Comparison of ENCODE assay signal across 26 mouse cellular contexts in genomic region chr12:117834652-117835051, GRCm38 (mm10). TPM values are rescaled to one million over a fixed set of nuclear protein-coding genes. Genes with fewer than 3 reads are reported as not detected.
DNase-seq lines count a peak whose midpoint lies in the region; ATAC-seq and TF ChIP-seq lines count a peak whose summit lies in the region.
"Had no signal": no experiment of that assay in that cellular context is flagged by ENCODE, and none has a peak within 500 bp of the region (broad histone marks: within the 10 kb centered on the region; RNA-seq: fewer than 3 reads in every experiment).

No protein-coding gene starts in this region.

- H3K4me3 ChIP-seq in ES-Bruce4 (ENCODE audit: low read depth, low read length) = no peak overlapping the region
- H3K4me3 ChIP-seq in stomach, postnatal 0 days (ENCODE audit: low read depth, low read length) = no peak overlapping the region
- H3K4me3 ChIP-seq in limb, embryonic 10.5 days = no peak overlapping the region
- H3K4me3 ChIP-seq in forebrain, postnatal 0 days (ENCODE audit: low read depth, low read length) = no peak overlapping the region
- H3K4me3 ChIP-seq: embryonic facial prominence, embryonic 13.5 days; forebrain, embryonic 10.5 days; hindbrain, embryonic 13.5 days; limb, embryonic 12.5 days; megakaryocyte, embryonic 14.5 days; midbrain, embryonic 13.5 days had no signal

- no peak for TF ChIP-seq EP300 in ES-Bruce4 (IDR thresholded peaks at IDR 0.05; ENCODE audit: insufficient read depth, low read depth, low read length)
- TF ChIP-seq EP300 in stomach, postnatal 0 days (optimal IDR thresholded peaks at IDR 0.05) = no peak

- peak; percentile 17 for DNase-seq in thymus, postnatal 14 days
- no peak for DNase-seq in thymus, postnatal 10 days (ENCODE audit: low spot score in 2 of 2)
- peak; percentile 28 for DNase-seq in ZHBTc4 (ENCODE audit: low read depth, low spot score)
- no peak for DNase-seq in stomach, postnatal 0 days (ENCODE audit: low spot score)
- DNase-seq in limb, embryonic 10.5 days (ENCODE audit: low spot score) = no peak
- DNase-seq in forebrain, postnatal 0 days = no peak
- DNase-seq: B cell, adult 2 months; cerebellum, adult 9-10 months; gastrocnemius, postnatal 14 days; heart, postnatal 36 days; kidney, adult 9 months; kidney, postnatal 10 days; layer of hippocampus, adult 9-11 months; lung, postnatal 36 days; right cerebral cortex, postnatal 14 days had no signal

- H3K27ac ChIP-seq in ES-Bruce4 (ENCODE audit: insufficient read depth, low read length) = no peak overlapping the region
- H3K27ac ChIP-seq in stomach, postnatal 0 days (replicated peaks) = no peak overlapping the region
- no peak overlapping the region for H3K27ac ChIP-seq in limb, embryonic 10.5 days
- H3K27ac ChIP-seq in forebrain, postnatal 0 days (ENCODE audit: low read depth, low read length) = no peak overlapping the region
- H3K27ac ChIP-seq: embryonic facial prominence, embryonic 13.5 days; forebrain, embryonic 10.5 days; hindbrain, embryonic 13.5 days; limb, embryonic 12.5 days; midbrain, embryonic 13.5 days had no signal

- H3K9me3 ChIP-seq in ES-Bruce4 (replicated peaks; ENCODE audit: control insufficient read depth, insufficient read depth, low read length, poor library complexity, severe bottlenecking) = no peaks in the 10 kb centered on the region
- no peaks in the 10 kb centered on the region for H3K9me3 ChIP-seq in stomach, postnatal 0 days (ENCODE audit: control insufficient read depth, low read length)
- no peaks in the 10 kb centered on the region for H3K9me3 ChIP-seq in limb, embryonic 10.5 days (replicated peaks)
- H3K9me3 ChIP-seq in forebrain, postnatal 0 days (ENCODE audit: low read length) = no peaks in the 10 kb centered on the region
- H3K9me3 ChIP-seq: embryonic facial prominence, embryonic 13.5 days; forebrain, embryonic 10.5 days; hindbrain, embryonic 13.5 days; limb, embryonic 12.5 days; megakaryocyte, embryonic 14.5 days; midbrain, embryonic 13.5 days had no signal

- H3K4me2 ChIP-seq in stomach, postnatal 0 days (replicated peaks; ENCODE audit: low read depth) = no peak overlapping the region
- H3K4me2 ChIP-seq in forebrain, postnatal 0 days (ENCODE audit: low read depth) = no peak overlapping the region
- H3K4me2 ChIP-seq: embryonic facial prominence, embryonic 13.5 days; heart, embryonic 11.5 days; hindbrain, embryonic 13.5 days; limb, embryonic 12.5 days; midbrain, embryonic 13.5 days had no signal

- H3K36me3 ChIP-seq in ES-Bruce4 (ENCODE audit: control insufficient read depth, insufficient read depth, low read length, poor library complexity, severe bottlenecking) = no peaks in the 10 kb centered on the region
- no peaks in the 10 kb centered on the region for H3K36me3 ChIP-seq in stomach, postnatal 0 days (ENCODE audit: control insufficient read depth, insufficient read depth, low read length)
- no peaks in the 10 kb centered on the region for H3K36me3 ChIP-seq in limb, embryonic 10.5 days
- no peaks in the 10 kb centered on the region for H3K36me3 ChIP-seq in forebrain, postnatal 0 days (ENCODE audit: insufficient read depth)
- H3K36me3 ChIP-seq: embryonic facial prominence, embryonic 13.5 days; forebrain, embryonic 10.5 days; hindbrain, embryonic 13.5 days; limb, embryonic 12.5 days; midbrain, embryonic 13.5 days had no signal

- TF ChIP-seq POLR2A in ES-Bruce4 (IDR thresholded peaks at IDR 0.05; ENCODE audit: insufficient read depth, low read length) = no peak

- no peak overlapping the region for H3K9ac ChIP-seq in ES-Bruce4 (ENCODE audit: low read depth, poor library complexity, severe bottlenecking)
- no peak overlapping the region for H3K9ac ChIP-seq in stomach, postnatal 0 days (ENCODE audit: low read length)
- no peak overlapping the region for H3K9ac ChIP-seq in forebrain, postnatal 0 days
- H3K9ac ChIP-seq: embryonic facial prominence, embryonic 13.5 days; hindbrain, embryonic 13.5 days; limb, embryonic 12.5 days; midbrain, embryonic 13.5 days had no signal

- no peaks in the 10 kb centered on the region for H3K4me1 ChIP-seq in ES-Bruce4 (ENCODE audit: control insufficient read depth, insufficient read depth, low read length)
- H3K4me1 ChIP-seq in stomach, postnatal 0 days (replicated peaks; ENCODE audit: control insufficient read depth, insufficient read depth) = no peaks in the 10 kb centered on the region
- H3K4me1 ChIP-seq in limb, embryonic 10.5 days = no peaks in the 10 kb centered on the region
- no peaks in the 10 kb centered on the region for H3K4me1 ChIP-seq in forebrain, postnatal 0 days (ENCODE audit: insufficient read depth)
- H3K4me1 ChIP-seq: forebrain, embryonic 10.5 days; hindbrain, embryonic 13.5 days; limb, embryonic 12.5 days; midbrain, embryonic 13.5 days had no signal

- ATAC-seq in stomach, postnatal 0 days (ENCODE audit: low FRiP score, low TSS enrichment) = no peak
- ATAC-seq in forebrain, postnatal 0 days = no peak
- ATAC-seq: activated CD4-positive, CD25-positive, alpha-beta regulatory T cell, adult 4 months; forebrain, embryonic 16.5 days; intestine, postnatal 0 days; midbrain, embryonic 13.5 days had no signal

- peak; percentile 14 for TF ChIP-seq CTCF in ES-Bruce4 (IDR thresholded peaks at IDR 0.05; ENCODE audit: low read depth, low read length)
- TF ChIP-seq CTCF in stomach, postnatal 0 days (IDR thresholded peaks at IDR 0.05; ENCODE audit: low read depth) = peak; percentile 10; the same call in 1 of the 2 replicates
- TF ChIP-seq CTCF in forebrain, postnatal 0 days (IDR thresholded peaks at IDR 0.05; ENCODE audit: low read depth) = no peak

- WGBS in stomach, postnatal 0 days = 81% methylated on average over 2 of the region's 2 CpGs
- WGBS in limb, embryonic 10.5 days = 78% methylated on average over 2 of the region's 2 CpGs
- WGBS in forebrain, postnatal 0 days = 85% methylated on average over 2 of the region's 2 CpGs

- H3K27me3 ChIP-seq in ES-Bruce4 (ENCODE audit: control insufficient read depth, insufficient read depth, low read length, poor library complexity, severe bottlenecking) = no peaks in the 10 kb centered on the region
- no peaks in the 10 kb centered on the region for H3K27me3 ChIP-seq in stomach, postnatal 0 days (ENCODE audit: control insufficient read depth, insufficient read depth, low read length)
- no peaks in the 10 kb centered on the region for H3K27me3 ChIP-seq in limb, embryonic 10.5 days (ENCODE audit: low read depth, poor library complexity, severe bottlenecking)
- H3K27me3 ChIP-seq in forebrain, postnatal 0 days (ENCODE audit: insufficient read depth, low read length) = no peaks in the 10 kb centered on the region
- H3K27me3 ChIP-seq: embryonic facial prominence, embryonic 13.5 days; limb, embryonic 12.5 days had no signal

RNA-seq across cellular contexts. Expression of gene Cdca7l, which starts 30.6 kb away (rescaled TPM):
- polyA plus RNA-seq in ES-Bruce4 (2011; ENCODE audit: insufficient read depth, insufficient read length, low read depth, missing spikeins) = 29.1 and 34.8 TPM in 2 replicates
- polyA plus RNA-seq in stomach, postnatal 0 days (2015; fragmentation: Nextera tagmentation; extraction: Ambion mirVana) = 15.1 and 15.7 TPM in 2 replicates
- 54.8 and 65.0 TPM in 2 replicates for polyA plus RNA-seq in limb, embryonic 10.5 days (2016; fragmentation: Nextera tagmentation; extraction: Ambion mirVana)
- total RNA-seq in forebrain, postnatal 0 days (2014; rRNA removed) = 2.1 and 4.7 TPM in 2 replicates
- 2.7 and 4.2 TPM in 2 replicates for polyA plus RNA-seq in forebrain, postnatal 0 days (2015; fragmentation: Nextera tagmentation; extraction: Ambion mirVana)

Comparison
In these comparisons a context has a peak if more than half of its experiments do, and no peak if none do; other contexts are left out.
1. DNase-seq: peak in thymus, postnatal 14 days (single experiment) and ZHBTc4 (single experiment); none in thymus, postnatal 10 days (0 of 2), stomach, postnatal 0 days (single experiment), limb, embryonic 10.5 days (single experiment) and forebrain, postnatal 0 days (single experiment).